Mouse (Mus musculus) c-Kit-positive CD71-positive TER-119-negative erythroid progenitor cells, embryonic 14.5 days (primary cell): ENCODE measurements around the gene Man2a1.

Experiments
- DNase-seq: peaks from one replicate; pipeline ENCODE4 v3.0.0-alpha.2; 2013; ENCODE audit warnings: low read depth

The Man2a1 gene

GRCm38 (mm10) chr17:64600372-64601090 lies at the start of gene Man2a1:
TSS of gene Man2a1 (plus strand) at chr17:64600736.
- DNase-seq: peak; percentile 71

- no peak for DNase-seq
These were observed 47.2 kb upstream of the Man2a1 start for GRCm38 (mm10) chr17:64553358-64553757.

GRCm38 (mm10) chr17:64554901-64555300 lies 45.6 kb upstream of the Man2a1 start:
- no peak for DNase-seq

- DNase-seq: no peak
These were observed 43.7 kb upstream of the Man2a1 start for GRCm38 (mm10) chr17:64556661-64557445.

- no peak for DNase-seq
These were observed 41.5 kb upstream of the Man2a1 start for GRCm38 (mm10) chr17:64558994-64559540.

- DNase-seq: no peak
These were observed 34.1 kb upstream of the Man2a1 start for GRCm38 (mm10) chr17:64566435-64566834.

- peak; percentile 55 for DNase-seq
These were observed 33.0 kb upstream of the Man2a1 start for GRCm38 (mm10) chr17:64567546-64567945.

GRCm38 (mm10) chr17:64573981-64574380 lies 26.6 kb upstream of the Man2a1 start:
- no peak for DNase-seq

- no peak for DNase-seq
These were observed 25.3 kb upstream of the Man2a1 start for GRCm38 (mm10) chr17:64575240-64575639.

- DNase-seq: no peak
These were observed 23.1 kb upstream of the Man2a1 start for GRCm38 (mm10) chr17:64577485-64577884.

GRCm38 (mm10) chr17:64578346-64578745 lies 22.2 kb upstream of the Man2a1 start:
- DNase-seq: no peak

GRCm38 (mm10) chr17:64579696-64580095 lies 20.8 kb upstream of the Man2a1 start:
- no peak for DNase-seq

- DNase-seq: no peak
These were observed 19.4 kb upstream of the Man2a1 start for GRCm38 (mm10) chr17:64581133-64581532.

- DNase-seq: no peak
These were observed 18.6 kb upstream of the Man2a1 start for GRCm38 (mm10) chr17:64581962-64582361.

- no peak for DNase-seq
These were observed 10.1 kb upstream of the Man2a1 start for GRCm38 (mm10) chr17:64590483-64590882.

- no peak for DNase-seq
These were observed 9.2 kb upstream of the Man2a1 start for GRCm38 (mm10) chr17:64591366-64591765.

- DNase-seq: no peak
These were observed 8.2 kb upstream of the Man2a1 start for GRCm38 (mm10) chr17:64592355-64592754.

- no peak for DNase-seq
These were observed 7.7 kb upstream of the Man2a1 start for GRCm38 (mm10) chr17:64592788-64593187.

- DNase-seq: no peak
These were observed 2.8 kb upstream of the Man2a1 start for GRCm38 (mm10) chr17:64597770-64598169.

- no peak for DNase-seq
These were observed 620 bp upstream of the Man2a1 start for GRCm38 (mm10) chr17:64599916-64600315.

- DNase-seq: peak; percentile 19
These were observed 685 bp downstream of the Man2a1 start for GRCm38 (mm10) chr17:64601091-64601750.

- DNase-seq: peak; percentile 53
These were observed 1.4 kb downstream of the Man2a1 start for GRCm38 (mm10) chr17:64601751-64602578.
